9 mouse cellular contexts compared by ENCODE assay signal in the genomic region with DNA sequence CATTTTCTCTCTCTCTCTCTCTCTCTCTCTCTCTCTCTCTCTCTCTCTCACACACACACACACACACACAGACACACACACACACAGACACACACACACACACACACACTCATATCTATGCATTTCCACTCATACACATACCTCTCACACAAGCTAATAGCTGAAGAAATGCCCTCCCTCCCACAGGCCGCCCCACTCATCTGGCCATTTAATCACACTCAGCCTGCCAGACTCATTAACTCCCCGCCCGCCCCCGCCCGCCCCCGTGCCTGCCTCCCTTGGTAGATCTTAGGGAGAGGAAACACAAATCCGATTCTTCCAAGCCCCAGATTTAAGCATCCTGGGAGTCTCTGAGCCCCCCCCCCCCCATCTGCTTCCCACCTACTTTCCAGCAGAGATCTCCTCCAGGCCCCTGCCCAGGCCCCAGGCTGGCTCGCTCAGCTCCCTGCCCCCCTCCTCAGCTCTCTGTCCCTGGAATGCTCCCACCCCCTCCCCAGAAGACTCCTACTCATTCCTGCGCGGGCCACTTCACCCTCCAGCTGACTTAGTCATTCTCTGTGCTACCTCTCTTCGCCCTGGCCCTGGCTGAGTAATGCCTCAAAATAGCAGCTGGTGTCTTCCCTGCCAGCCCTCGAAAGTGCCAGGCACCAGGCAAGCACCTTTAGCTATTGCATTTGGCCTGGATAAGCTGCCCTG. TPM values are rescaled to one million over a fixed set of nuclear protein-coding genes. Genes with fewer than 3 reads are reported as not detected.
A peak's percentile ranks its signal among the peaks of the same experiment; 100 is the strongest.
DNase-seq lines count a peak whose midpoint lies in the region; ATAC-seq and TF ChIP-seq lines count a peak whose summit lies in the region.
"Had no signal": no experiment of that assay in that cellular context is flagged by ENCODE, and none has a peak within 500 bp of the region (broad histone marks: within the 10 kb centered on the region; RNA-seq: fewer than 3 reads in every experiment).

No protein-coding gene starts in this region.

- ATAC-seq in frontal cortex, adult (ENCODE audit: low TSS enrichment): peak; percentile 87
- ATAC-seq in embryonic facial prominence, embryonic 14.5 days (ENCODE audit: low read depth): peak; percentile 76
- ATAC-seq in heart, postnatal 0 days (ENCODE audit: insufficient read depth, low read depth): peak; percentile 84
- peak; percentile 88 for ATAC-seq in lung, postnatal 0 days

- H3K27me3 ChIP-seq in E14TG2a.4 (ENCODE audit: insufficient read depth, low read length): no peaks in the 10 kb centered on the region
- H3K27me3 ChIP-seq in embryonic facial prominence, embryonic 14.5 days (replicated peaks; ENCODE audit: control insufficient read depth, insufficient read depth, low read length): no peaks in the 10 kb centered on the region
- H3K27me3 ChIP-seq in heart, postnatal 0 days (ENCODE audit: control insufficient read depth, insufficient read depth, low read length): no peaks in the 10 kb centered on the region
- H3K27me3 ChIP-seq in lung, postnatal 0 days (replicated peaks; ENCODE audit: insufficient read depth, low read length): no peaks in the 10 kb centered on the region

- H3K27ac ChIP-seq in embryonic facial prominence, embryonic 14.5 days (replicated peaks; ENCODE audit: low read depth, low read length): peak overlapping the region; percentile 44
- H3K27ac ChIP-seq in heart, postnatal 0 days (ENCODE audit: low read depth): peak overlapping the region; percentile 73
- H3K27ac ChIP-seq in lung, postnatal 0 days (ENCODE audit: low read length): peak overlapping the region; percentile 84

- no peak for TF ChIP-seq EP300 in heart, postnatal 0 days (IDR thresholded peaks at IDR 0.05; ENCODE audit: low read depth)
- peak; percentile 58 for TF ChIP-seq EP300 in lung, postnatal 0 days (IDR thresholded peaks at IDR 0.05)

- 6% methylated on average over 12 of the region's 12 CpGs for WGBS in embryonic facial prominence, embryonic 14.5 days
- WGBS in heart, postnatal 0 days: 7% methylated on average over 12 of the region's 12 CpGs
- WGBS in lung, postnatal 0 days: 24% methylated on average over 6 of the region's 12 CpGs

- H3K36me3 ChIP-seq in E14TG2a.4 (ENCODE audit: insufficient read depth, low read length): no peaks in the 10 kb centered on the region
- no peaks in the 10 kb centered on the region for H3K36me3 ChIP-seq in embryonic facial prominence, embryonic 14.5 days (ENCODE audit: control insufficient read depth, insufficient read depth, low read length)
- H3K36me3 ChIP-seq in heart, postnatal 0 days (replicated peaks; ENCODE audit: control insufficient read depth, insufficient read depth, low read length): no peaks in the 10 kb centered on the region
- H3K36me3 ChIP-seq in lung, postnatal 0 days (ENCODE audit: insufficient read depth, low read length): no peaks in the 10 kb centered on the region
- H3K36me3 ChIP-seq: G1E had no signal

- peak overlapping the region; percentile 18; the same call in 1 of the 2 replicates for H3K4me2 ChIP-seq in embryonic facial prominence, embryonic 14.5 days (ENCODE audit: low read depth, low read length)
- H3K4me2 ChIP-seq in heart, postnatal 0 days (ENCODE audit: low read depth, low read length): peak overlapping the region; percentile 44
- no peak overlapping the region for H3K4me2 ChIP-seq in lung, postnatal 0 days (replicated peaks; ENCODE audit: low read depth, low read length)

- peaks cover 36% of the 10 kb centered on the region for H3K4me1 ChIP-seq in E14TG2a.4 (replicated peaks; ENCODE audit: low read depth, low read length)
- H3K4me1 ChIP-seq in embryonic facial prominence, embryonic 14.5 days (ENCODE audit: control insufficient read depth, insufficient read depth, low read length): peaks cover 15% of the 10 kb centered on the region
- peaks cover 8% of the 10 kb centered on the region; the same call in 1 of the 2 replicates for H3K4me1 ChIP-seq in heart, postnatal 0 days (ENCODE audit: control insufficient read depth, insufficient read depth)
- H3K4me1 ChIP-seq in lung, postnatal 0 days (ENCODE audit: insufficient read depth, low read depth, low read length): peaks cover 1% of the 10 kb centered on the region; the same call in 1 of the 2 replicates

- H3K9me3 ChIP-seq in E14TG2a.4 (ENCODE audit: low read length): no peaks in the 10 kb centered on the region
- no peaks in the 10 kb centered on the region for H3K9me3 ChIP-seq in embryonic facial prominence, embryonic 14.5 days (ENCODE audit: control insufficient read depth, low read length)
- H3K9me3 ChIP-seq in heart, postnatal 0 days (replicated peaks; ENCODE audit: control insufficient read depth, low read length): no peaks in the 10 kb centered on the region
- no peaks in the 10 kb centered on the region for H3K9me3 ChIP-seq in lung, postnatal 0 days (ENCODE audit: low read length)
- H3K9me3 ChIP-seq: G1E had no signal

- no peak for TF ChIP-seq CTCF in E14TG2a.4 (conservative IDR thresholded peaks at IDR 0.05; ENCODE audit: low read length)
- no peak for TF ChIP-seq CTCF in heart, postnatal 0 days (IDR thresholded peaks at IDR 0.05; ENCODE audit: low read depth)
- no peak for TF ChIP-seq CTCF in lung, postnatal 0 days (IDR thresholded peaks at IDR 0.05)

- DNase-seq in frontal cortex, postnatal 14 days (ENCODE audit: low spot score in 2 of 2): no peak
- DNase-seq in embryonic facial prominence, embryonic 14.5 days (ENCODE audit: low spot score): peak; percentile 65
- peak; percentile 75 for DNase-seq in heart, postnatal 0 days (ENCODE audit: low spot score)
- peak; percentile 94 for DNase-seq in lung, postnatal 0 days (ENCODE audit: low spot score)
- DNase-seq in telencephalon, adult 2 months (ENCODE audit: low read depth, low spot score): peak; percentile 54
- DNase-seq in layer of hippocampus, postnatal 10 days (ENCODE audit: low spot score in 2 of 2): no peak

- H3K4me3 ChIP-seq in E14TG2a.4 (replicated peaks; ENCODE audit: low read length): 0 out of 2 replicates have a peak overlapping the region, but pooled peaks have one; percentile 17
- H3K4me3 ChIP-seq in embryonic facial prominence, embryonic 14.5 days (ENCODE audit: low read depth, low read length): no peak overlapping the region
- H3K4me3 ChIP-seq in heart, postnatal 0 days (ENCODE audit: low read depth, low read length): no peak overlapping the region
- no peak overlapping the region for H3K4me3 ChIP-seq in lung, postnatal 0 days (ENCODE audit: low read depth, low read length)

- no peak overlapping the region for H3K9ac ChIP-seq in embryonic facial prominence, embryonic 14.5 days (ENCODE audit: low read depth, low read length)
- H3K9ac ChIP-seq in heart, postnatal 0 days (replicated peaks; ENCODE audit: low read depth, low read length): no peak overlapping the region
- H3K9ac ChIP-seq in lung, postnatal 0 days (replicated peaks; ENCODE audit: low read depth): no peak overlapping the region

RNA-seq across cellular contexts. Expression of a gene that starts 8.2 kb away (rescaled TPM):
- 2.9 and 3.0 TPM in 2 replicates for polyA plus RNA-seq in embryonic facial prominence, embryonic 14.5 days (2014; fragmentation: Nextera tagmentation; extraction: Ambion mirVana)
- 4.4 and 6.5 TPM in 2 replicates for total RNA-seq in heart, postnatal 0 days (2014; rRNA removed; ENCODE audit: low replicate concordance)
- polyA plus RNA-seq in heart, postnatal 0 days (2015; fragmentation: Nextera tagmentation; extraction: Ambion mirVana): 3.3 and 3.5 TPM in 2 replicates
- polyA plus RNA-seq in lung, postnatal 0 days (2015; fragmentation: Nextera tagmentation; extraction: Ambion mirVana): 47.2 and 50.5 TPM in 2 replicates
- 1 to 10 TPM; 3.5 to 3.7 TPM for total RNA-seq in layer of hippocampus, postnatal 10 days (2021)

Comparison
In these comparisons a context has a peak if more than half of its experiments do, and no peak if none do; other contexts are left out.
1. DNase-seq: peak in embryonic facial prominence, embryonic 14.5 days (single experiment), heart, postnatal 0 days (single experiment), lung, postnatal 0 days (single experiment) and telencephalon, adult 2 months (single experiment); none in frontal cortex, postnatal 14 days (0 of 2) and layer of hippocampus, postnatal 10 days (0 of 2).
2. RNA of a gene that starts 8.2 kb away (polyA plus RNA-seq): 47.2 to 50.5 TPM in lung, postnatal 0 days; 3.3 to 3.5 TPM in heart, postnatal 0 days and 2.9 to 3.0 TPM in embryonic facial prominence, embryonic 14.5 days; every median in the first group is over 10 times any median in the second.
3. Peak in every context shown above with its lines, with median percentiles within 50 percentile points of each other: ATAC-seq and H3K27ac ChIP-seq.